Mouse (Mus musculus): Measurements from ENCODE around the gene H1f0. TPM values are rescaled to one million over a fixed set of nuclear protein-coding genes. Genes with fewer than 3 reads are reported as not detected.

H1f0 gene
- polyA plus RNA-seq, 1 experiment: 103 TPM

DNA sequence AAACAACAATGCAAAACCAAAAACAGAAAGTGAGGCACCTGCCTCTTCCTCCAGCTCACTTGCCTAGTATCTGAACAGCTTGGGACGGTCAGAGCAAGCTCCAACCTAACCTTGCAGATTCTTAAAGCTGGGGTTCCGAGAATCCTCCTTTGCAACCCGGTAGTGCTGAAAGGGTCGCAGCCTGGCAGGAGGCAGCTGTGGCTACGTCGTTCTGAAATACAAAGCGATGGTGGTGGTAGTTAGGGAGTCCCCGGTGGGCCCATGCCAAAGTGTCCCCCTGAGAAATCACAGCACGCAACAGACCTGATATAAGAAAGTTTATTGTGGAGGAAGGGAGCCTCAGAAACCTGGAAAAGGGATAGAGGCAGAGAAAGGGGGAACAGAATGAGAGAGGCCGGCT is 10.1 kb downstream of the H1f0 start:
- no peak for DNase-seq (ENCODE audit: low spot score)

DNA sequence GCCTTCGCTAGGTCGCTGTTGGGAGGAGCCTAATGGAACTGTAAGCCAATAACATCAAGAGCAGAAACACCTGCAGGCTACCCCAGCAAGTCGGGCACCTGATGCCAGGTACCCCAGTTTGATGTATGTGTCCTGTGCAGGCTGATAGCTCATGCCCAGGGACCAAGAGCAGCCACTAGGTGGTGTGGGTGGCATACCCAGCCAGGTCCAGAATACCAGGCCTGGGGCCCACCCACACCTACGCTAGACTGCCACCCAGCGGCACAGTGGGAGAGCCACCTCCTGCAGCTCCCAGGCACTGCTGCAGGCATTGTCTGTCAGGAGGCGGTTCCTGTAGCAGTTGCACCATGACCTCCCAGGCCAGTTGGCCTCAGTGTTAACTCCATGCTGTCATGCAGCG is 10.6 kb downstream of the H1f0 start:
- DNase-seq (ENCODE audit: low spot score): peak; percentile 51

DNA sequence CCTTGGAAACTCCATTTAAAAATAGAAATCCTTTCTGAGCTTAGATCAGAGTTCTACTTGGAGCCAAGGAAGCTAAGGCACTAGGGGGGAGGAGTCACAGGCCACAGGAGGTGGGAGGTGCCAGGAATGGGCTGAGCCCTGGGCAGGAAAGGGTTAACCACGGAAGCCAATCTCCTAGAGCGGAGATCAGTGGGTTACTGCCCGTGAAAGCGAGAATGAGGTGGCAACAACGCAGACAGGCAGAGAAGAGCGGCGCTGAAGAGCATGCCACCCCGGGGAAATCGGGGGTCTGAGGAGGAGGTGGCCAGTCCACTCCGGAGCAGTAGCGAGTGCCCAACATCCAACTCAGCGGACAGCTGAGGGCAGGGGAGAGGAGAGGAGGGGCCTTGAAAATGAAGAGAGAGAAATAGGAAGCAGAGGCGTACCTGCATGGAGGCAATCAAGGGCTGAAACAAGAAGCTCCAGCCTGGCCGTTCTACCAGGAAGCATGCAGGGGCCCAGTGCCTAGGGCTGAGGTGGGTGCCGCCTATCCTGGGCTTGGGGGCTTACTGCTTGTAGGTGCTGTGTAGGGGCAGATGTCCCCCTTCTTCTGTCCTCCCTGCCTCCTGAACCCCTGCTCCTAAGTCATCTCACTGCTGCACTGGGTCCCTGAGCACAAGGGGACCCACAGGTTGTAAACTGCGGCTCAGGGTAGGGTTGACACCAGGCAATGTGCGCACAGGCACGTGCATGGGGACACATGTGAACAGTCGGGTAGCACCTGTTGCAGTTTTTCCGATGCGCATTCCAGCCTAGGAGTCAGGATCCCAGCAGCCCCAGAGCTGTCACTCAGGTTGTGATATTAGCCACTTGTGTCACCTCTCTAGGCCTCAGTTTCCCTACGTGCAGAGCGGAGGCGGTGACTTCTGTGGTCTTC is 12.5 kb downstream of the H1f0 start:
- DNase-seq (ENCODE audit: low spot score): no peak

DNA sequence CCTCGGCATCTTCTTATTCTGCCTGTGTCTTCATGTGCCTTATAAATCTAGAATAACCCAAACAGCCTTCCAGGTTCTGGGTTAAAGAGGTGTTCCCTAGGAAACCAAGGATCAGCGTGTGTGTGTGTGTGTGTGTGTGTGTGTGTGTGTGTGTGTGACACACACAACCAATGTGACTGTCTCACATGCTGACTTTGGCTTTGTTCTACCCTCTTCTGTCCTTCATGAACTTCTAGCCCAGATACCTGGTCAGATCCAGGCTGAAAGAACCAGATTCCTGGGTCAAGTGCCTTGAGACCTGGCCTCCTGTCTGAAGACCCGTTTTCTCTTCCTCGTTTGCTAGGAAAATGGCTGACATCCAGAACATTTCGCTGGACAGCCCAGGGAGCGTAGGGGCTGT is 13.3 kb downstream of the H1f0 start, which contains the start of gene Galr3:
Galr3 (plus strand) TSS at position 301 of the 400 bp plus-strand sequence.
- no peak for DNase-seq (ENCODE audit: low spot score)

DNA sequence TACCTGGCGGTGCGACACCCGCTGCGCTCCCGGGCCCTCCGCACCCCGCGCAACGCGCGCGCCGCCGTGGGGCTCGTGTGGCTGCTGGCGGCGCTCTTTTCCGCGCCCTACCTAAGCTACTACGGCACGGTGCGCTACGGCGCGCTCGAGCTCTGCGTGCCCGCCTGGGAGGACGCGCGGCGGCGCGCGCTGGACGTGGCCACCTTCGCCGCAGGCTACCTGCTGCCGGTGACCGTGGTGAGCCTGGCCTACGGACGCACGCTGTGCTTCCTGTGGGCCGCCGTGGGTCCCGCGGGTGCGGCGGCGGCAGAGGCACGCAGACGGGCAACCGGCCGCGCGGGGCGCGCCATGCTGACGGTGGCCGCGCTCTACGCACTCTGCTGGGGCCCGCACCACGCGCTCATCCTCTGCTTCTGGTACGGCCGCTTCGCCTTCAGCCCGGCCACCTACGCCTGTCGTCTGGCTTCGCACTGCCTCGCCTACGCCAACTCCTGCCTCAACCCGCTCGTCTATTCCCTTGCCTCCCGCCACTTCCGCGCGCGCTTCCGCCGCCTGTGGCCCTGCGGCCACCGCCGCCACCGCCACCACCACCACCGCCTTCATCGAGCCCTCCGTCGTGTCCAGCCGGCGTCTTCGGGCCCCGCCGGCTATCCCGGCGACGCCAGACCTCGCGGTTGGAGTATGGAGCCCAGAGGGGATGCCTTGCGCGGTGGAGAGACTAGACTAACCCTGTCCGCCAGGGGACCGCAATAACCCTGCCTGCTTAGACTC is 14.7 kb downstream of the H1f0 start:
- no peak for DNase-seq (ENCODE audit: low spot score)

DNA sequence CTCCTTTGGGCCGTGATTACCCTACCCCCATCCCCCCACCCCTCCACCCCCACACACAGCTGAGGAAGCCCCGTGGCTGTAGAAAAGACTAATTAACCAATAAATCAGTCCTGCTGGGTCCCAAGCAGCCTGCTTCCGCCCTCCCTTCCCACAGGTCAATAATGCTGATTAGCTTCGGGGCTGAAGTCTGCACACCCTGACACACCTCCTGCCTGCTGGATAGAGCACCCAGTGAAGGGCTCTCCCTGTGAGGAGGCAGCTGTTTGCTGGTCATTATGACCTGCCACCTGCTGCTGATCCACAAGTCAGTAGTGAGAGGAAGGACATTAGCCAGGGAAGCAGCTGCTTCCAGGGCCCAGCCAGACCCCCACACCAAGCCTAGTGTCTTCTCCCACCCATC is 16.6 kb downstream of the H1f0 start:
- no peak for DNase-seq (ENCODE audit: low spot score)

DNA sequence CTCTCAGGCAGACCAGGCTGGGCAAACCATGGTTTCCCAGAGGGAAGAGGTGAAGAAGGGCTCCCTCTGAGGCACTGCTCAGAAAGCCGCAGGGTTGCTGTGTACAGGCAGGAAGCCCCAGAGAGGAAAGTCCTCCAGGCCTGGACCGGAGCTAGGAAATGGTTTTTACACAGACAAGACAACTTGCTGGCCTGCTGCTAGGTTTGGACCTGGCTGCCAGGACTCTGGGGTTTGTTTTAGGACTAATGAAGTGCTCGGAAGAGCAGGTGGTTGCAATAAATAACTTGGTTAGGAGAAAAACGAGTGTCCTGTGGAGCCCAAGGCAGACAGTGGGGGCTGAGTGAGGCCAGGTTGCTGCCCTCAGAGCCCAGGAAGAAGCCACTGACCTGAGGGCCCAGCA is 19.9 kb downstream of the H1f0 start:
- DNase-seq (ENCODE audit: low spot score): no peak

DNA sequence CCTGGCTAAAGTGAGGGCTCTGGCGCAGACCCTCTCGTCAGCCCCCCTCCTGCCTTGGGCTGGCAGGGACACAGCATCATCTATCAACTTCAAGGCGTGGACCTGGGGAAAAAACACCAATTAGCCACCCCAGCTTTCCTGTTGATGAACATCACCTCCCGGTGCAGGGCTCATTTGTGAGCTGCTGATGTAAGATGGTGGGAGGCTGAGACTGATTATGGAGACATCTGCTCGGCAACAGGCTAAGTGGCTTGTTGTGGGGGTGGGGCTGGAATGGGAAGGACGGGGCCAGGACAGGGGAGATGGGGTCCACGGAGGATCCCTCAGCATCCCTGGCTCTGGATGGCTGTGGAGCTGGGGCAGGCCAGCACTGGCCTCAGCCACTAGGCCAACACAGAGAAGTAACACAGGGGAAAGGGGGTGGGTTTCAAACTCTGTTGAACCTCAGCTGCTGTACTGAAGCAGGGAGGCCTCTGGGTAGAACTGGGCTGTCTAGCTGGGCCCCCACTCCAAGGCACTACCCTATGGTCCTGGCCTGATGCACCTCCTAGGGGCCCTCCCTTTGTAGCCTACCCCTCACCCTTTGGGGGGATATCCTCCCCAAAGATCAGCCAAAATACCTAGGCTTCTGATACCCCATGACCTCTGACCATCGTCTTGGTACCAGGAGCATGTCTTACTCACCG is 22.1 kb downstream of the H1f0 start:
- no peak for DNase-seq (ENCODE audit: low spot score)

DNA sequence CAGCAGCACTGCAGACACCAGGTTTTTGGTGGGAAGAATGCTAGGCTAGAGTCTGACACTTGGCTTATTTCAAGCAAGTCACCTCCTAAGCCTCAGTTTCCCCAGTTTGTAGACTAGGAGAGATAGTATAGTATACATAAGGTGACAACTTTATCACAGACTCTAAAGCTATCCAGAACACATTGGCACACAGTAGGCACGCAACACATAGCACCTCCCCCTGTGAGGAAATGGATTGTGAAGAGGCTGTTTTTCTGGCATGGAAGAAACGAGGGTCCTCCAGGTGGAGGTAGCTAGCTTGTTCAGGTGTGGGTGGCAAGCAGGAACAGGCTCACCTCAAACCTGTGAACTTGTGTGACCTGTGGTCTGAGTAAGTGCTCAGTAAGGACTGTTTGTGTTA is 22.7 kb downstream of the H1f0 start:
- DNase-seq (ENCODE audit: low spot score): no peak

DNA sequence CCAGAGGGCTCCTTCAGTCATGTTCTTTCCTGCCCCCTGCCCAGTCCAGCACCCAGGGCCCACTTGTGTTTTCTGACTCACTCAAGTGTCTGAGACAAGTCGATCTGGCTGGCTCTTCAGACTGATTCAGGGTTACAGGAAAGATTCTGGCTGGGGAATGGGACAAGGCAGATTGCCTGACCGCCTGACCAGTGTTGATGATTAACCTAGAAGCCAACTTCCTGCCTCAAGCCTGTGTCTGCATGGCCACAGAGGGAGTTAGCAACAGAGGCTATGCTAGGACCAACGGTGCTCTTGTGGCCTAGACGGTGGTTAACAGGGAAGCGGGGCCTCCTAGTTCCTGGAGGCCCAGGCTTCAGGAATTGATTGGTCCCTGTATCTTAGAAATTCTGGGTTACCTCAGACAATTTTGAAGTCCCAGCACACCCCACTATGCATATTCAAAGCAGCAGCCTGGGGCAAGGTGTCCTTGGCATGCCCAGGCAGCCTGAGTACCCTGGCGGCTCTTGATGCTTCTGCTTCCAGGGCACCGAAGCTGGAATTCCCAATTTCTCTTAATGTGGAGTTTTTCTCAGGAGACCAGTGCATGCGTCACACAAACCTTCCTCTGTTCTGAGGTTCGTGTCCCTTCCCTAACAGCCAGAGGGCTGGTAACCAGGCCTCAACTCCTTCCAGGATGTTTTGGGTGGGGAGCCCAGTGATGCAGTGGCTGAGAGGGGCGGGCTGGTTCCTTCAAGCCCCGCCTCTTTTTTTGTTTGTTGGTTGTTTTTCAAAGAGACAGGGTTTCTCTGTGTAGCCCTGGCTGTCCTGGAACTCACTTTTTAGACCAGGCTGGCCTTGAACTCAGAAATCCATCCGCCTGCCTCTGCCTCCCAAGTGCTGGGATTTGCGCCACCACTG is 23.5 kb downstream of the H1f0 start:
- DNase-seq (ENCODE audit: low spot score): no peak

DNA sequence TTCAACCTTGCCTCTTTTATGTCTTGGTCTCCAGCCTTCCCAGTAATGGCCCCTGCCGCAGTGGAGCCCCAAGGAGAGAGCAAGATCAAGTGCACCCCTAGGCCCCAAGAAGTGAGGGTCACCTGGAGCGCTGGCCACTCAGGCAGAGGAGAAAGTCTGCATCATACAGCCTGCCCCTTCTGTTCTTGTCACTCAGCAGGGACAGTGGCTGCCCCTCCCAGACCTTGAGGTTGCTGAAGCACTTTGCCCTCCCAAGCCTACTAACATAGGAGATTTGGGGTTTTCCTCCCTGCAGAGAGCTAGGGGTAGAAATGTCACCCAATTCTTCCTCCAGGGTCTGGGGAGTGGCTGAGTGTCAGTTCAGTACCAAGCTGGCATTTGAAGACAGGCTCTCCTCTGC is 24.1 kb downstream of the H1f0 start:
- no peak for DNase-seq (ENCODE audit: low spot score)

DNA sequence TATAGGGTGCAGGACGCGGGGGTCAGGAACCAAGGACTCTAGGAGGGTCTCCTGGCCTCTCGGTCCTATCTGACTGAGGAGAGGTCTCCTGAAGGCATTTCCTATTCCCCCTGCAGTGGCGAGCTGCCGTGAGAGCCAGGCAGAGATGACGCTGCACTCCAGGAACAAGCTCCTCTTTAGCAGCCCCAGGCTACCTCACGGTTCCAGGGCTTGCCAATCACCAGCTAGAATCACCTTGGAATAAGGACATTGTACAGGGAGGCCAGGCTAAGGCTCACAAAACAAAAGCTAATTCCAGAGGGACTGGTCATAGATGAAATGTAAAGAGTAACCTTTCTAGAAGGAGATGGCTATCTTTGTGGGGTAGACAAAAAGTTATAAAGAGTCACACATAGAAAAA is 28.4 kb downstream of the H1f0 start:
- no peak for DNase-seq (ENCODE audit: low spot score)

DNA sequence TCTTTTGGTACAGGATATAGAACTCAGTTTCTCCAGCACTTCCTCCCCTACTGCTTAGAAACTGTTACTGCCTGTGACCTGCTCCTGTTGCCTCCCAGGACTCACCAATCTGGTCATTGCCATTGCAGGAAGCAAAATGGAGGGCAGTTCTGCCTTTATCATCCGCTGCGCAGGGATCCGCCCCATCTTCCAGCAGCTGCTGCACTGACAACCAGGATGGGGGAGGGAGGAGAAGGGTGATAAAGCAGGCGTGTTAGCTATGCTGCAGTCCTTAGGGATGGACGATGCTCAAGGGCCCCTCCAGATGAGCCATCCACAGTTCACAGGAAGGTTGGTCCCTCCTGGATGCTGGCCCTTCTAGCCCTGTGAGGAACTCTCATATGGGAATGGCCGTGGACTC is 29.6 kb downstream of the H1f0 start:
- DNase-seq (ENCODE audit: low spot score): no peak

DNA sequence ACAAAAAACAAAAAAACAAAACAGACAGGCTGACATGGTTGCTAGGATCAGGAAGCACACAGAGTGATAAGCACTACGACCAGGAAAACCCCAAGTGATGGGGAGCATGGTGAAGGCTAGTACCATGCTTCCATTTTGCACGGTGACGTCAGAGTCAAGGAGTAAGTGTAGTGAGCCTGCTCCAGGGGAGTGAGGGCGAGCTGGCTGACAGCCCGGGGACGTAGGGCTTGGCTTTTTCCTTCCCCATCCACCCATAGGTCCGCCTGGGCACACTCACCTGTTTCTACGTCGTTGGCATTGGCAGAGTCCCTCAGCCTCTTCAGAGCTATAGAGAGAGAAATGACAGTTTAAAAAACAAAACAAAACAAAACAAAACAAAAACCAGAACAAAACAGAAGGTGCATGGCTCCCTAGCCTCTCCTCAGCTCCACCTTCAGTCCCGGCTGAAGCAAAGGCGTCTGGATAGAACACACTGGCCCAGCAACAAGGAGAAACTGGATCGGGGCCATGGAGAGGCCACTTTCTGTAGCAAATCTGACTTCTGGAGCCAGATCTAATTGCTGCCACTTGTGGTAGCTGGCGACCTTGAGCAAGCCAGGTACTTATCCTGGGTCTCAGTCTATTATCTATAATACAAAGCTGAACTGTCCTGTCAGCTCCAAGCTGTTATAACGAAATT is 32.8 kb downstream of the H1f0 start:
- no peak for DNase-seq (ENCODE audit: low spot score)

DNA sequence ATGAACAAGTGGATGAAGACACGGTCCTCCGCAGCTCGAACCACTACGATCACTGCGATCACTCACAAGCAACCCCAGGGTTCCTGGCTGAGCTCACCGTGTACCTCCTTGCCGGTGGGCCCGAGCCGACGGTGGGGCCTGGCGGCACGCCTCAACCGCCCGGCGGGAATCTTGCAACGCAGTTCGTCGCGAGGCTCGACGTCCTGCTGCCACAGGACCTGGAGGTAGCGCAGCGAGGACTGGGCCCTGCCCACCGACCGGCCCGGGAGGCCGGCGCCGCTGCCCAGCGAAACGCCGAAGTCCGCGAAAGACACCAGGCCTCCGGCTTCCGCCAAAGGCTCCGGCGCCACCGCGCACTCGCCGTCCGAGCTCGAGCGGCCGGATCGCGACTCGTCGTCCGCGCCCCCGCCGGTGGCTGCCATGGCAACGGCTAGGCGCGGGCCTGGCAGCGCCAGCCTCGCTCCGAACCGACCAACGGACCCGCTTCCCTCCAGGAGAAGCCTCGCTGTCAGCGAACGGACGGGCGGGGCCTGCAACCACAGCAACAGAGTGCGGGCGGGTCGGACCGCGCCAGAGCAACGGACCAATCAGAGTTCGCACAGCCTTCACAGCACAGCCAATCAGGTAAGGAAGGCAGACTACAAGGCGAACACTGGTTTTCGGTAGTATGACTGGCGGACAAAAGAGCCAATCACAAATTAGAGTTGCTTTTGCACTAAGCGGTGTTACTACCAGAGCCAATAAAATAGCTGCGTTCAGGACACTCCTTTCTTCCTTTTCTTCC is 34.3 kb downstream of the H1f0 start, which contains the start of gene Ankrd54:
Ankrd54 (minus strand) TSS at position 518 of the 784 bp plus-strand sequence.
- DNase-seq (ENCODE audit: low spot score): peak; percentile 90

DNA sequence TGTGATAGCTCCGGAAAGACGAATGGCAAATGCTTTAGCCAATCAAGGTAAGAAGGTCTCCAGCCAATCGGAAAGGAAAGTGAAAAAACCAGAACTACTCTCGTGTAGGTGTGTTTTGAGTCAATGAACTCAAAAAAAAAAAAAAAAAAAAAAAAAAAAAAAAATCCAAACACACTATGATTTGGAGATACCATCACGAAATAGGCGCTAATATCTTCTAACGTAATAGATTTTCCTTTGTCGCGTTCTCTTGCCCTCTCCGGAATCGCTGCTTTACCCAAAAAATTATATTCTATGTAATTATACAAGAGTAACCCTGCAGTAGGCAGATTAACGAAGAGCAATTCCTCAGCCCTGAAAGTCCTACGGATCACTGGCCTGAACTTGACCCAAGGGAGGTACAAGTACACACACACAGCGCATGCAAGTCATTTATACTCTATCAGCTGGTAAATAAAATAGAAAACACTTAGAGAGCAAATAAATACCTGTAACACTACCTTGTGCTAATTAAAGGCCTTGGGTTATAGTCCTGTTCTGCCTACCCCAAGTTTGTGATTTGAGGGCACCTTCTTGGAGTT is 35.0 kb downstream of the H1f0 start:
- DNase-seq (ENCODE audit: low spot score): no peak

DNA sequence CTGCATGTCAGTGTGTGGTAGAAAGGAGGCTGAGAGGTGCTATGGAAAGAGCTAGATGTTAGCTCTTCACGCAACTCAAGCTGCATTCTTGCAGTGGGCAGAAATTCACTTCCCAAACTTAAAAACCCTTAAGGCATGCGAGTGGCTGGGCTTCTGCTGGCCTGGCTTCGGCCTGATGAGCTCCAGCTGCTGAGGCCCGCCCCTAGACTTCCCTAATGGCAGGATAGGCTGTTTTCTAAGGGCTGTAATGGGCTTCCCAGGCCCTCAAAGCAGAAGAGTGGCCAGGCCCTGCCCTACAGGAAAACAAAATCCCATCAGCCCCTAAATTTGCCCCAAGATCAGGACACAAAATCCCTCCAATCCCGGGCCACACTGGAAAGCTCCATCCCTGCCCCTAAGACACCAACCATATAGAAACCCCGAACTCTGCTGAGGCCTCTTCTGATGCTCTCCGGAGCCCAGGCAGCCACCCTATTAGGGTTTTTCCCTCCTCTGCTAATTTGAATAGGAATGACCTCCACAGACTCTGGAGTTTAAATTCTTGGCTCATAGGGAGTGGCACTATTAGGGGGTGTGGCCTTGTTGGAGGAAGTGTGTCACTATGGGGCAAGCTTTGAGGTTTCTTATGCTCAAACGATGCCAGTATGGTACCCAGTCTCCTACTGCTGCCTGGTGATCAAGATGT is 37.0 kb downstream of the H1f0 start:
- DNase-seq (ENCODE audit: low spot score): no peak

DNA sequence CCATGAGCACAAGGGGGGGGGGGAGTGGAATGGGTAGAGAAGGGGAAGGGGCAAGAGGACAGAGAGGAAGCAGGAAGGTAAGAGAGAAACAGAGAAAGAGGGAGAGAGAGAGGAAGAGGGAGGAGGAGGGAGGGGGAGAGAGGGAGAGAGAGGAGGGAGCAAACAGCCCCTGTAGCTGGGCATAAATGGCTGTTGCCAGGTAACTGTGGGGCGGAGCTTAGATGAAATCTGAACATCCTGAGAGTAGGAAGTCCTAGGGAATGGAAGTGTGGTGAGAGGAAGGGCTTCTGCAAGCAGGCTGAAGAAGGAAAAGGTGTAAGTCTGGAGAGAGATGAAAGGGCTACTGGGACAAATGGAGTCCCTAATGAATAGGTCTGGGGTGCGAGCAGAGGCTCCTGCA is 38.0 kb downstream of the H1f0 start:
- no peak for DNase-seq (ENCODE audit: low spot score)

DNA sequence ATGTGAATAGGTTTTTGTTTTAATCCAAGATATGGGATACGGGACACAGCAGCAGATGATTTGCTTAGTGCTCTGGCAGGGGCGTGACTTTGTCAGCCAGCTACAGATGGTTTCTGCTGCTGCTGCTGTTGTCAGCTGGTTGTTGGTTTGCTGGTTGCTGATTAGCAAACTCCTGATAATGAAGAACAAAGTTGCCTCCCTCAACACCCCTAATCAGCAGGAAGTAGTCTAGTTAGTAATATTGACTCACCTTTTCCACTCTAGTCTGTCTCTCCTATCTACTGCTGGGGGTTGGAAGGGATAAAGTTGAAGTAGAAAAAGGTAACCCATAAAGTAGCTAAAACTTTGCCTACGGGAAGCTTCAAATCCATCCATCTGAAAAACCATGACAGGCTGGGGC is 39.4 kb downstream of the H1f0 start:
- no peak for DNase-seq (ENCODE audit: low spot score)

Measured in urinary bladder, adult 2 months (tissue).